ENCODE assay signal across 12 mouse cellular contexts in genomic region chr16:76519911-76520642, GRCm38 (mm10).
"Had no signal": no experiment of that assay in that cellular context is flagged by ENCODE, and none has a peak within 500 bp of the region (broad histone marks: within the 10 kb centered on the region; RNA-seq: fewer than 3 reads in every experiment).

No protein-coding gene starts in this region.

- H3K4me1 ChIP-seq: limb, embryonic 15.5 days; liver, embryonic 12.5 days; midbrain, embryonic 15.5 days had no signal

- H3K4me2 ChIP-seq: limb, embryonic 15.5 days; liver, embryonic 12.5 days; lung, embryonic 14.5 days; midbrain, embryonic 15.5 days had no signal

- H3K9me3 ChIP-seq: limb, embryonic 15.5 days; liver, embryonic 12.5 days; midbrain, embryonic 15.5 days had no signal

- H3K27me3 ChIP-seq: limb, embryonic 15.5 days; liver, embryonic 12.5 days; midbrain, embryonic 15.5 days had no signal

- H3K9ac ChIP-seq: limb, embryonic 15.5 days; liver, embryonic 12.5 days; lung, embryonic 14.5 days; midbrain, embryonic 15.5 days had no signal

- H3K27ac ChIP-seq: layer of hippocampus, adult 2 months; limb, embryonic 15.5 days; liver, embryonic 12.5 days; macrophage; midbrain, embryonic 15.5 days had no signal

- DNase-seq: kidney, adult 18-20 months; kidney, postnatal 10 days; kidney, postnatal 4 days; lung, embryonic 14.5 days; lung, postnatal 10 days; right cerebral cortex, postnatal 14 days; thymus, postnatal 36 days had no signal

- H3K4me3 ChIP-seq: layer of hippocampus, adult 2 months; limb, embryonic 15.5 days; liver, embryonic 12.5 days; midbrain, embryonic 15.5 days had no signal

- H3K36me3 ChIP-seq: limb, embryonic 15.5 days; liver, embryonic 12.5 days; midbrain, embryonic 15.5 days had no signal

- ATAC-seq: liver, embryonic 12.5 days; midbrain, embryonic 15.5 days had no signal
